Mouse (Mus musculus) CH12F3 (cell line): Measurements from ENCODE around the gene Ppp1r1a.

Experiments
- in situ Hi-C: fragments of 300-500 bp; cut with MboI; formaldehyde crosslinking; loops from 2 replicates; pipeline ENCODE4 v1.14.3; 2020; ENCODE audit warnings: low sequenced_read_pairs

Ppp1r1a gene

GRCm38 (mm10) chr15:103514914-103515313 is 22.9 kb downstream of the Ppp1r1a start:
- in situ Hi-C loops: no loop called here

- in situ Hi-C loops: no loop called here
Measured at GRCm38 (mm10) chr15:103514119-103514518, 23.7 kb downstream of the Ppp1r1a start.

GRCm38 (mm10) chr15:103513621-103514031 is 24.2 kb downstream of the Ppp1r1a start:
- in situ Hi-C loops: no loop called here

GRCm38 (mm10) chr15:103511652-103512051 is 26.2 kb downstream of the Ppp1r1a start:
- in situ Hi-C loops: no loop called here

- in situ Hi-C loops: no loop called here
Measured at GRCm38 (mm10) chr15:103509317-103509716, 28.5 kb downstream of the Ppp1r1a start.

- in situ Hi-C loops: no loop called here
Measured at GRCm38 (mm10) chr15:103503660-103504059, 34.1 kb downstream of the Ppp1r1a start.

- in situ Hi-C loops: no loop called here
Measured at GRCm38 (mm10) chr15:103503251-103503600, 34.6 kb downstream of the Ppp1r1a start.

- in situ Hi-C loops: no loop called here
Measured at GRCm38 (mm10) chr15:103502435-103503250, 35.2 kb downstream of the Ppp1r1a start, which contains the start of gene Pde1b. TSS of gene Pde1b (plus strand) at chr15:103503034.

- in situ Hi-C loops: no loop called here
Measured at GRCm38 (mm10) chr15:103501186-103501585, 36.6 kb downstream of the Ppp1r1a start.

GRCm38 (mm10) chr15:103500723-103501122 is 37.1 kb downstream of the Ppp1r1a start:
- in situ Hi-C loops: no loop called here

GRCm38 (mm10) chr15:103498157-103498556 is 39.6 kb downstream of the Ppp1r1a start:
- in situ Hi-C loops: no loop called here

- in situ Hi-C loops: no loop called here
Measured at GRCm38 (mm10) chr15:103496204-103497140, 41.3 kb downstream of the Ppp1r1a start.

- in situ Hi-C loops: no loop called here
Measured at GRCm38 (mm10) chr15:103488336-103488735, 49.5 kb downstream of the Ppp1r1a start.

- in situ Hi-C loops: no loop called here
Measured at GRCm38 (mm10) chr15:103486658-103487057, 51.1 kb downstream of the Ppp1r1a start.

GRCm38 (mm10) chr15:103485106-103485505 is 52.7 kb downstream of the Ppp1r1a start:
- in situ Hi-C loops: no loop called here

GRCm38 (mm10) chr15:103484490-103484889 is 53.3 kb downstream of the Ppp1r1a start:
- in situ Hi-C loops: no loop called here

GRCm38 (mm10) chr15:103482488-103482887 is 55.3 kb downstream of the Ppp1r1a start:
- in situ Hi-C loops: no loop called here
